Mouse (Mus musculus) liver, embryonic 11.5 days (tissue): ENCODE data around the gene Tdrd12. TPM values are rescaled to one million over a fixed set of nuclear protein-coding genes. Genes with fewer than 3 reads are reported as not detected.
A peak's percentile ranks its signal among the peaks of the same experiment; 100 is the strongest.
"Not testable (repeated sequence)": the region's sequence is repeated elsewhere in the genome, so short reads cannot be mapped to it uniquely, and the experiment has no call there.

ENCODE experiments used
- ATAC-seq: fragments of 200-750 bp; cut with Nextera tagmentation; replicated peaks from 2 replicates; pipeline ENCODE4 v1.8.0; 2017; ENCODE audit warnings: moderate number of reproducible peaks, mild to moderate bottlenecking, moderate TSS enrichment, moderate library complexity; ENCODE audit not compliant: low FRiP score
- DNase-seq: peaks from one replicate; pipeline ENCODE4 v3.0.0-alpha.2; 2017; ENCODE audit warnings: low spot score
- H3K27ac ChIP-seq: fragments of 300-500 bp; sonication (generic); 2 replicates; pipeline ENCODE4 v1.5.1; 2014; ENCODE audit warnings: mild to moderate bottlenecking, low read depth, low read length, control low read depth
- H3K27me3 ChIP-seq: fragments of 300-500 bp; sonication (generic); replicated peaks from 2 replicates; pipeline ENCODE4 v1.6.1; 2014; ENCODE audit warnings: low read length, mixed read lengths; ENCODE audit not compliant: control insufficient read depth, insufficient read depth
- H3K36me3 ChIP-seq: fragments of 300-500 bp; sonication (generic); 2 replicates; pipeline ENCODE4 v1.6.1; 2014; ENCODE audit warnings: mild to moderate bottlenecking, low read length, moderate library complexity, mixed read lengths; ENCODE audit not compliant: control insufficient read depth, insufficient read depth
- H3K4me1 ChIP-seq: fragments of 300-500 bp; sonication (generic); replicated peaks from 2 replicates; pipeline ENCODE4 v1.6.1; 2014; ENCODE audit warnings: low read length, mixed read lengths; ENCODE audit not compliant: control insufficient read depth, insufficient read depth
- H3K4me2 ChIP-seq: fragments of 300-500 bp; sonication (generic); 2 replicates; pipeline ENCODE4 v1.6.1; 2014; ENCODE audit warnings: mild to moderate bottlenecking, control low read depth, moderate library complexity
- H3K4me3 ChIP-seq: fragments of 300-500 bp; sonication (generic); 2 replicates; pipeline ENCODE4 v1.5.1; 2014; ENCODE audit warnings: low read depth, low read length, control low read depth
- H3K9ac ChIP-seq: fragments of 300-500 bp; sonication (generic); 2 replicates; pipeline ENCODE4 v1.6.1; 2014; ENCODE audit warnings: low read depth, low read length, control low read depth
- H3K9me3 ChIP-seq: fragments of 300-500 bp; sonication (generic); 2 replicates; pipeline ENCODE4 v1.6.1; 2016; ENCODE audit warnings: low read length, inconsistent platforms, mixed read lengths; ENCODE audit not compliant: control insufficient read depth
- WGBS: fragments of 180-500 bp; shearing (Covaris S2); extraction: QIAGEN DNeasy Blood & Tissue Kit; methylation state at CpG from one replicate; pipeline ENCODE4 v1.1.7; 2014; 5-methylcytosine and 5-hydroxymethylcytosine counted together
- polyA plus RNA-seq: library from polyadenylated mRNA; unstranded; fragments of >200 nt; fragmentation: Nextera tagmentation; extraction: Ambion mirVana; gene quantifications from 2 replicates; pipeline ENCODE4 v1.2.1, GENCODE M21; 2014

Gene Tdrd12
- polyA plus RNA-seq, 1 experiment from 2014 or later, result 0.22 TPM

GRCm38 (mm10) chr7:35582719-35583118 lies 45.2 kb upstream of the Tdrd12 start:
- Histone ChIP-seq H3K9me3 (no peaks in the 10 kb centered on the region), H3K27ac (no peak overlapping the region), H3K4me1 (peaks cover 24% of the 10 kb centered on the region), H3K27me3 (peaks cover 25% of the 10 kb centered on the region), H3K9ac (no peak overlapping the region), H3K36me3 (no peaks in the 10 kb centered on the region), H3K4me3 (no peak overlapping the region), H3K4me2 (no peak overlapping the region)
- ATAC-seq, result no peak
- WGBS, result 70% methylated on average over 5 of the region's 5 CpGs
- no peak for DNase-seq

GRCm38 (mm10) chr7:35579849-35580248 lies 42.3 kb upstream of the Tdrd12 start:
- WGBS, result 38% methylated on average over 4 of the region's 4 CpGs
- no peaks in the 10 kb centered on the region for H3K9me3 ChIP-seq
- DNase-seq (no peak), ATAC-seq (no peak)
- H3K9ac ChIP-seq, result no peak overlapping the region
- no peak overlapping the region for H3K27ac ChIP-seq
- H3K27me3 ChIP-seq, result peaks cover 25% of the 10 kb centered on the region
- no peaks in the 10 kb centered on the region for H3K36me3 ChIP-seq
- H3K4me3 ChIP-seq, result no peak overlapping the region
- H3K4me2 ChIP-seq, result no peak overlapping the region
- H3K4me1 ChIP-seq, result peaks cover 12% of the 10 kb centered on the region

GRCm38 (mm10) chr7:35570883-35571282 lies 33.3 kb upstream of the Tdrd12 start:
- not testable (repeated sequence) for H3K9me3 ChIP-seq, ATAC-seq, H3K9ac ChIP-seq, H3K36me3 ChIP-seq, H3K27me3 ChIP-seq, H3K4me1 ChIP-seq, H3K4me3 ChIP-seq, H3K27ac ChIP-seq, DNase-seq, H3K4me2 ChIP-seq
- WGBS, result 25% methylated on average over 6 of the region's 6 CpGs

GRCm38 (mm10) chr7:35569724-35570123 lies 32.2 kb upstream of the Tdrd12 start:
- ATAC-seq, H3K4me3 ChIP-seq, DNase-seq, H3K9ac ChIP-seq, H3K27me3 ChIP-seq, H3K4me1 ChIP-seq, H3K27ac ChIP-seq, H3K36me3 ChIP-seq, H3K4me2 ChIP-seq, H3K9me3 ChIP-seq: not testable (repeated sequence)
- 79% methylated on average over 4 of the region's 4 CpGs for WGBS

GRCm38 (mm10) chr7:35565965-35566364 lies 28.4 kb upstream of the Tdrd12 start:
- H3K27ac ChIP-seq, DNase-seq, H3K9ac ChIP-seq, H3K4me1 ChIP-seq, H3K9me3 ChIP-seq, H3K4me3 ChIP-seq, H3K36me3 ChIP-seq, ATAC-seq, H3K4me2 ChIP-seq, H3K27me3 ChIP-seq: not testable (repeated sequence)
- WGBS, result 77% methylated on average over 13 of the region's 13 CpGs

- H3K27me3 ChIP-seq, H3K27ac ChIP-seq, H3K36me3 ChIP-seq, H3K4me3 ChIP-seq, H3K9me3 ChIP-seq, H3K9ac ChIP-seq, H3K4me2 ChIP-seq, ATAC-seq, DNase-seq: not testable (repeated sequence)
- H3K4me1 ChIP-seq, result peaks cover 15% of the 10 kb centered on the region
- 76% methylated on average over 10 of the region's 10 CpGs for WGBS
These were observed 27.3 kb upstream of the Tdrd12 start for GRCm38 (mm10) chr7:35564872-35565271.

GRCm38 (mm10) chr7:35564067-35564865 lies 26.7 kb upstream of the Tdrd12 start:
- Histone ChIP-seq H3K36me3 (no peaks in the 10 kb centered on the region), H3K9ac (no peak overlapping the region), H3K27me3 (no peaks in the 10 kb centered on the region), H3K27ac (no peak overlapping the region), H3K4me1 (peaks cover 19% of the 10 kb centered on the region), H3K4me2 (no peak overlapping the region), H3K4me3 (no peak overlapping the region), H3K9me3 (no peaks in the 10 kb centered on the region)
- no peak for DNase-seq
- no peak for ATAC-seq
- WGBS, result 84% methylated on average over 2 of the region's 2 CpGs

GRCm38 (mm10) chr7:35563071-35563470 lies 25.5 kb upstream of the Tdrd12 start:
- Histone ChIP-seq H3K4me1 (peaks cover 31% of the 10 kb centered on the region), H3K4me3 (no peak overlapping the region), H3K36me3 (no peaks in the 10 kb centered on the region), H3K9me3 (no peaks in the 10 kb centered on the region), H3K27me3 (no peaks in the 10 kb centered on the region), H3K9ac (no peak overlapping the region), H3K27ac (no peak overlapping the region), H3K4me2 (no peak overlapping the region)
- DNase-seq, result no peak
- no peak for ATAC-seq
- 61% methylated on average over 11 of the region's 11 CpGs for WGBS

GRCm38 (mm10) chr7:35559838-35560237 lies 22.3 kb upstream of the Tdrd12 start:
- H3K9ac ChIP-seq, result peak overlapping the region; percentile 39; the same call in 1 of the 2 replicates
- peak overlapping the region; percentile 77 for H3K27ac ChIP-seq
- H3K4me1 ChIP-seq, result peaks cover 43% of the 10 kb centered on the region
- no peaks in the 10 kb centered on the region for H3K36me3 ChIP-seq
- WGBS, result 81% methylated on average over 3 of the region's 3 CpGs
- H3K9me3 ChIP-seq, result no peaks in the 10 kb centered on the region
- no peaks in the 10 kb centered on the region for H3K27me3 ChIP-seq
- ATAC-seq, result peak; percentile 55
- no peak for DNase-seq
- no peak overlapping the region for H3K4me3 ChIP-seq
- peak overlapping the region; percentile 51 for H3K4me2 ChIP-seq
